Mouse (Mus musculus): Measurements from ENCODE around the gene Cachd1. TPM values are rescaled to one million over a fixed set of nuclear protein-coding genes. Genes with fewer than 3 reads are reported as not detected.

The Cachd1 gene
- polyA plus RNA-seq, 1 experiment from 2014 or later = 15.2 TPM

GRCm38 (mm10) chr4:101069154-101069971 lies 292.9 kb downstream of the Cachd1 start:
- H3K9ac ChIP-seq (replicated peaks; ENCODE audit: low read depth, low read length) = peak overlapping the region; percentile 73
- no peak overlapping the region for H3K27ac ChIP-seq (ENCODE audit: low read length)

GRCm38 (mm10) chr4:101071570-101071969 lies 295.1 kb downstream of the Cachd1 start:
- Histone ChIP-seq H3K4me2 (ENCODE audit: low read length) (no peak overlapping the region), H3K36me3 (ENCODE audit: control insufficient read depth, insufficient read depth) (no peaks in the 10 kb centered on the region), H3K9ac (replicated peaks; ENCODE audit: low read depth, low read length) (no peak overlapping the region), H3K27ac (ENCODE audit: low read length) (no peak overlapping the region), H3K4me1 (replicated peaks; ENCODE audit: control insufficient read depth, insufficient read depth, low read length) (peaks cover 6% of the 10 kb centered on the region), H3K27me3 (replicated peaks; ENCODE audit: control insufficient read depth, insufficient read depth, low read length) (0 out of 2 replicates have a peak, but pooled peaks cover 3% of the 10 kb centered on the region), H3K9me3 (ENCODE audit: control insufficient read depth, low read length) (no peaks in the 10 kb centered on the region), H3K4me3 (replicated peaks; ENCODE audit: low read length) (no peak overlapping the region)
- no peak for ATAC-seq
- WGBS = 87% methylated on average over 4 of the region's 4 CpGs

More at GRCm38 (mm10) chr4:101069154-101069971, 292.9 kb downstream of the Cachd1 start:
- H3K9me3 ChIP-seq (ENCODE audit: control insufficient read depth, low read length) = no peaks in the 10 kb centered on the region
- peaks cover 6% of the 10 kb centered on the region for H3K4me1 ChIP-seq (replicated peaks; ENCODE audit: control insufficient read depth, insufficient read depth, low read length)
- peak overlapping the region; percentile 82 for H3K4me3 ChIP-seq (replicated peaks; ENCODE audit: low read length)
- peak; percentile 80 for ATAC-seq
- H3K36me3 ChIP-seq (ENCODE audit: control insufficient read depth, insufficient read depth) = no peaks in the 10 kb centered on the region
- H3K4me2 ChIP-seq (ENCODE audit: low read length) = peak overlapping the region; percentile 97
- H3K27me3 ChIP-seq (replicated peaks; ENCODE audit: control insufficient read depth, insufficient read depth, low read length) = 0 out of 2 replicates have a peak, but pooled peaks cover 3% of the 10 kb centered on the region
- under 1% methylated on average over 55 of the region's 55 CpGs for WGBS

- H3K4me3 ChIP-seq (replicated peaks; ENCODE audit: low read length) = no peak overlapping the region
- no peaks in the 10 kb centered on the region for H3K27me3 ChIP-seq (replicated peaks; ENCODE audit: control insufficient read depth, insufficient read depth, low read length)
- no peak overlapping the region for H3K27ac ChIP-seq (ENCODE audit: low read length)
- WGBS = 16% methylated on average over 3 of the region's 3 CpGs
- no peak overlapping the region for H3K4me2 ChIP-seq (ENCODE audit: low read length)
- H3K9me3 ChIP-seq (ENCODE audit: control insufficient read depth, low read length) = no peaks in the 10 kb centered on the region
- ATAC-seq = no peak
- H3K9ac ChIP-seq (replicated peaks; ENCODE audit: low read depth, low read length) = no peak overlapping the region
- H3K4me1 ChIP-seq (replicated peaks; ENCODE audit: control insufficient read depth, insufficient read depth, low read length) = no peaks in the 10 kb centered on the region
- no peaks in the 10 kb centered on the region for H3K36me3 ChIP-seq (ENCODE audit: control insufficient read depth, insufficient read depth)
These were observed 299.9 kb downstream of the Cachd1 start for GRCm38 (mm10) chr4:101076425-101076824.

Other genes with a start within 250 kb of the Cachd1 start
- not detected in 2 replicates for gene Gm10577, start 244.0 kb downstream of the Cachd1 start, polyA plus RNA-seq (2015; fragmentation: Nextera tagmentation; extraction: Ambion mirVana)